Mouse (Mus musculus) heart, embryonic 16.5 days (tissue): ENCODE results near the gene Zdhhc18. TPM values are rescaled to one million over a fixed set of nuclear protein-coding genes. Genes with fewer than 3 reads are reported as not detected.

Experiments used
- ATAC-seq: fragments of 200-750 bp; cut with Nextera tagmentation; replicated peaks from 2 replicates; pipeline ENCODE4 v1.8.0; 2017; ENCODE audit warnings: moderate number of reproducible peaks; ENCODE audit not compliant: insufficient read depth, low FRiP score; ENCODE audit errors: extremely low read depth
- H3K27ac ChIP-seq: fragments of 300-500 bp; sonication (generic); 2 replicates; pipeline ENCODE4 v1.5.1; 2014; ENCODE audit warnings: mild to moderate bottlenecking, low read length, control low read depth, moderate library complexity
- H3K27me3 ChIP-seq: fragments of 300-500 bp; sonication (generic); 2 replicates; pipeline ENCODE4 v1.6.1; 2014; ENCODE audit warnings: low read length, mixed read lengths; ENCODE audit not compliant: control insufficient read depth, insufficient read depth
- H3K36me3 ChIP-seq: fragments of 300-500 bp; sonication (generic); 2 replicates; pipeline ENCODE4 v1.6.1; 2014; ENCODE audit not compliant: control insufficient read depth, insufficient read depth
- H3K4me1 ChIP-seq: fragments of 300-500 bp; sonication (generic); 2 replicates; pipeline ENCODE4 v1.6.1; 2014; ENCODE audit warnings: low read length, mixed read lengths; ENCODE audit not compliant: control insufficient read depth, insufficient read depth
- H3K4me2 ChIP-seq: fragments of 300-500 bp; sonication (generic); 2 replicates; pipeline ENCODE4 v1.6.1; 2014; ENCODE audit warnings: low read depth, mild to moderate bottlenecking, control low read depth, low read length
- H3K4me3 ChIP-seq: fragments of 300-500 bp; sonication (generic); 2 replicates; pipeline ENCODE4 v1.5.1; 2014; ENCODE audit warnings: mild to moderate bottlenecking, control low read depth, low read length
- H3K9ac ChIP-seq: fragments of 300-500 bp; sonication (generic); 2 replicates; pipeline ENCODE4 v1.6.1; 2014; ENCODE audit warnings: low read length, control low read depth
- H3K9me3 ChIP-seq: fragments of 300-500 bp; sonication (generic); replicated peaks from 2 replicates; pipeline ENCODE4 v1.6.1; 2016; ENCODE audit warnings: low read length; ENCODE audit not compliant: control insufficient read depth
- WGBS: fragments of 180-500 bp; shearing (Covaris S2); extraction: QIAGEN DNeasy Blood & Tissue Kit; methylation state at CpG from one replicate; pipeline ENCODE4 v1.1.7; 2014; 5-methylcytosine and 5-hydroxymethylcytosine counted together
- polyA plus RNA-seq: library from polyadenylated mRNA; unstranded; fragments of >200 nt; fragmentation: Nextera tagmentation; extraction: Ambion mirVana; gene quantifications from 2 replicates; pipeline ENCODE4 v1.2.1, GENCODE M21; 2015

Gene Zdhhc18
- polyA plus RNA-seq, 1 experiment from 2014 or later, result 2.2 TPM

GRCm38 (mm10) chr4:133617936-133618335 lies 32.0 kb downstream of the Zdhhc18 start:
- H3K9me3 ChIP-seq, result no peaks in the 10 kb centered on the region
- WGBS, result 77% methylated on average over 11 of the region's 11 CpGs
- H3K27me3 ChIP-seq, result no peaks in the 10 kb centered on the region
- H3K36me3 ChIP-seq, result 0 out of 2 replicates have a peak, but pooled peaks cover 5% of the 10 kb centered on the region
- H3K9ac ChIP-seq, result no peak overlapping the region
- H3K4me3 ChIP-seq, result no peak overlapping the region
- peaks cover 16% of the 10 kb centered on the region for H3K4me1 ChIP-seq
- no peak overlapping the region for H3K27ac ChIP-seq
- no peak for ATAC-seq
- no peak overlapping the region for H3K4me2 ChIP-seq

DNA sequence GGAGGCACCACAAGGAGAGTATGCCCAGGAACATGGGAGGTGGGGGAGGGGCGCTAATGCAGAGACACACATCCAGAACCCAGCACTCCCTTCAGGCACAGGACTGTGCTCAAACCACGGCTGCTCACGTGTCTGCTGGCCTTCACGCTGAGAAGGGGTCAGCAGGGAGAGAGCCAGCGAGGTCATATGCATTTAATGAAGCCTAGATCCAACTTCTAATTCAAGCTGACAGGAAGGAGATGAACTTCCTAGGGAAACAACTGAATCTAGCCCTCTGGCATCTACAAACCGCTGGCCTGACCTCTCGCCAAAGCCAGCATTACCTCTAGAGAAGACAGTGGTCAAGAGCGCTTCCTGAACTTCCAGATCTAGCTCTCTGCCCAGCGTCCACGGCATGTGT lies 34.5 kb downstream of the Zdhhc18 start:
- no peak overlapping the region for H3K27ac ChIP-seq
- no peak overlapping the region for H3K4me3 ChIP-seq
- H3K9ac ChIP-seq, result no peak overlapping the region
- peaks cover 8% of the 10 kb centered on the region for H3K4me1 ChIP-seq
- WGBS, result 69% methylated on average over 10 of the region's 10 CpGs
- ATAC-seq, result no peak
- H3K27me3 ChIP-seq, result no peaks in the 10 kb centered on the region
- no peak overlapping the region for H3K4me2 ChIP-seq
- peaks cover 17% of the 10 kb centered on the region for H3K36me3 ChIP-seq
- peaks cover 4% of the 10 kb centered on the region for H3K9me3 ChIP-seq

DNA sequence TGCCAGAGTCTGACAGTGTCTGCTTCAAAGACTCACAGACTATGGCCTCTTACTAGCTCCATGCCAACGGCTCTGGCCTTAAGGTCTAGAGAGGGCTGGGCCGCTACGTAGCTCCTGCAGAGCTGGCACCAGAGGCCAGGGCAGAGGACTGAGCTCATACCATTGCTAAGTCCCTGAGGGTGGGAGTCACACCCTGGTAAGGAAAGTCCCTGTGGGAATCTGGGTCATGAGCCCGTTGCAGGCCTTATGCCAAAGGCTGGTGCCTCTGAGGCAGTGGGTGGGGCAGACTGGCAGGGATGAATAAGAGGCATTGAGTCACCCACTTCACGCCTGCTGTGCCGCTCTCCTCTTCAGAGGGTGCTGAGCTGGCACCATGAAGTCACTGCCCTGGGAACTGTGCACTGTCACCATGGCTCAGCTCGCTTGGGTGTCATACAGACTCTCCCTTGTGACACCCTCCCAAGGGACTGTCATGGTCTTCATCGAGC lies 35.6 kb downstream of the Zdhhc18 start:
- Histone ChIP-seq H3K4me3 (no peak overlapping the region), H3K36me3 (peaks cover 17% of the 10 kb centered on the region), H3K9me3 (peaks cover 4% of the 10 kb centered on the region), H3K27ac (no peak overlapping the region), H3K4me2 (no peak overlapping the region), H3K4me1 (no peaks in the 10 kb centered on the region), H3K27me3 (no peaks in the 10 kb centered on the region), H3K9ac (no peak overlapping the region)
- WGBS, result 81% methylated on average over 8 of the region's 8 CpGs
- ATAC-seq, result no peak; the same call in 1 of the 2 replicates

GRCm38 (mm10) chr4:133613867-133614266 lies 36.1 kb downstream of the Zdhhc18 start:
- WGBS, result 89% methylated on average over 4 of the region's 4 CpGs
- H3K36me3 ChIP-seq, result peaks cover 17% of the 10 kb centered on the region
- no peak overlapping the region for H3K4me2 ChIP-seq
- H3K9ac ChIP-seq, result no peak overlapping the region
- no peaks in the 10 kb centered on the region for H3K27me3 ChIP-seq
- ATAC-seq, result no peak
- H3K4me3 ChIP-seq, result no peak overlapping the region
- H3K4me1 ChIP-seq, result no peaks in the 10 kb centered on the region
- H3K27ac ChIP-seq, result no peak overlapping the region
- H3K9me3 ChIP-seq, result peaks cover 4% of the 10 kb centered on the region

DNA sequence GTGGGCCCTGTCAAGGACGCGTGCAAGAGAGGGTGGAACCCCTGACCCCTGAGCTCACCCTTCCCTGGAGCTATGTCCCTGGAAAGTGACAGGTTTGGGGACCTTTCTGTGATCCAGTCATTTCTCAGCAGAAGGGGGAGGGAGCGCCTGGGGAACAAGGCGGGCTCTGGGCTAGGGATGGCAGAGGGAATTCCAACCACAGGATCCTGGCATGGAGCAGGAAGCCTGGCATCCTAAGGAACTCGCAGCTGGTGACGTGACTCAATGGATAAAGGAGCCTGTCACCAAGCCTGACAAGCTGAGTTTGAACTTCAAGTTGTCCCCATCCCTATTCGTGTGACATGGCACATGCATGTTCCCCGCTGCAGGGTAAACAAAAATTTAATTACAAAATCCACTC lies 36.9 kb downstream of the Zdhhc18 start:
- no peak overlapping the region for H3K4me3 ChIP-seq

DNA sequence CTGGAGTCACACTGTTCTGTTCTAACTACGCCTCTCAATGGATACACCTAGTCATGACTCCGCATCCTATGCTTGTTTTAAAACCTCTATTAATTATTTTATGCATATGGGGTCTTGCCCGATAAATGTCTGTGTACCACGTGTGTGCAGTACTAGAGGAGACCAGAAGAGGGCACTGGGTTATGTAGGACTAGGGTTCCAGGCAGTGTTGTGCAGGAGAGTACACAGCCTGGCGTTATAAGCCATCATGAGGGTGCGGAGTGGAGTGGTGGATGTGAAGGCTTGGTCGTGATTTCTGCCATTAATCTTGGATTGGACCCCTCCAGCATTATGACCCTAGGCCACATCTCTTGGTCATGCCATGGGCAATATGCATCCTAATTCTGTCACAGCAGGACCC lies 37.5 kb downstream of the Zdhhc18 start:
- peaks cover 4% of the 10 kb centered on the region for H3K9me3 ChIP-seq
- H3K27ac ChIP-seq, result no peak overlapping the region
- WGBS, result 95% methylated on average over 7 of the region's 7 CpGs
- H3K9ac ChIP-seq, result no peak overlapping the region
- H3K27me3 ChIP-seq, result no peaks in the 10 kb centered on the region
- H3K36me3 ChIP-seq, result peaks cover 21% of the 10 kb centered on the region
- no peak overlapping the region for H3K4me3 ChIP-seq
- ATAC-seq, result no peak
- no peak overlapping the region for H3K4me2 ChIP-seq
- no peaks in the 10 kb centered on the region for H3K4me1 ChIP-seq

More for the DNA sequence above, 36.9 kb downstream of the Zdhhc18 start:
- H3K36me3 ChIP-seq, result peaks cover 21% of the 10 kb centered on the region
- H3K9me3 ChIP-seq, result peaks cover 4% of the 10 kb centered on the region
- H3K27ac ChIP-seq, result no peak overlapping the region
- no peak overlapping the region for H3K9ac ChIP-seq
- no peaks in the 10 kb centered on the region for H3K4me1 ChIP-seq
- H3K4me2 ChIP-seq, result no peak overlapping the region
- H3K27me3 ChIP-seq, result no peaks in the 10 kb centered on the region
- 95% methylated on average over 8 of the region's 8 CpGs for WGBS
- ATAC-seq, result no peak

DNA sequence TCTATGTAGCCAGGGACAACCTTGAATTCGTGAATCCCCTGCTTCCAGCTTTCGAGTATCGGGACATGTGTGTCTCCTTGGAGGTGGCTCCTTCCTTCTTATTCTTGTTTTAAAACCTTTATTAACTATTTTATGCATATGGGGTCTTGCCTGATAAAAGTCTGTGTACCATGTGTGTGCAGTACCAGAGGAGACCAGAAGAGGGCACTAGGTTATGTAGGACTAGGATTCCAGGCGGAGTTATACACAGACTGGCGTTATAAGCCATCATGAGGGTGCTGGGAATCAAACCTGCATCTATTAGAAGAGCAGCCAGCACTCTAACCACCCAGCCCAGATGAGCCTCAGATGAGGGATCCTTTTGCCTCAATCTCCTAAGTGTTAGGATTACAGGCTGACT lies 38.1 kb downstream of the Zdhhc18 start:
- 96% methylated on average over 5 of the region's 5 CpGs for WGBS
- Histone ChIP-seq H3K4me3 (no peak overlapping the region), H3K9ac (no peak overlapping the region), H3K27ac (no peak overlapping the region), H3K9me3 (peaks cover 4% of the 10 kb centered on the region), H3K27me3 (no peaks in the 10 kb centered on the region), H3K4me2 (no peak overlapping the region), H3K36me3 (peaks cover 22% of the 10 kb centered on the region), H3K4me1 (no peaks in the 10 kb centered on the region)
- ATAC-seq, result no peak

DNA sequence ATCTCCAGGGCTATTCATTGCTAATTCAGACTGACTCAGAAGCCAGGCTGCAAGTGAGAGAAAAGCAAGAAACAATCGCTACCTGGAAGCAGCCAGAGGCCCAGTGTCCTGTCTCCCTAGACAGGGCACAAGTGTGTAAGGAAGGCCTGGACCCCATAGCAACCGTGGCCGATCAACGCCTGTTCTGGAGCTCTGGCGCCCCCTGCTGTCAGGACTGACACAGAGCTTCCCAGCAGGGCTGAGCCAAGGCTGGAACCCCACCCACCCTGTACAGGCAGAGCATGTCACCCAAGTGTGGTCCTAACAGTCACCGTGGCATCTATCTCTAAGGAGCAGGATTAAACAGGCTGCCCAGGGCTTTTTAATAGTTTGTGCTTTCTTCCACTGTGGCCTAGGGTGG lies 40.2 kb downstream of the Zdhhc18 start:
- peak; percentile 64 for ATAC-seq
- H3K36me3 ChIP-seq, result peaks cover 23% of the 10 kb centered on the region
- 22% methylated on average over 6 of the region's 6 CpGs for WGBS

DNA sequence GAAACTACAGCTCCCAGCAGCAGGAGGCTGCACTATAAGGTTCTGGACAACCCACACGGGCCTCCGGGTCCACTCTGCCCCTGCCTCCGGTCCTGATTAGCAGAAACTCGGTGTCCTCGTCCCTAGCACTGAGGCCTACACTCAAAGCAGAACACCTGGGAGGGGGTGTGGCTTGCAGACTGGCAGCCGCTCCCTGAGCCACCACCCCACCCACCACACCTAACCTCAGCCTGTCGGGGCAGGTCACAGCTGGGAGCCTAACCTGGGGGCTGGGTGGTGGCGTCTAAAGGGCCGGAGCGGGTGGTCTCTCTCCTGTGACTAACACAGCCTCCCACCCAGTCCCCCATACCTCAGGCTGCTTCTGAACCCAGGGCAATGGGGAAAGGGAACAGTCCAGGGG lies 42.7 kb downstream of the Zdhhc18 start:
- Histone ChIP-seq H3K4me1 (no peaks in the 10 kb centered on the region), H3K4me3 (no peak overlapping the region), H3K9ac (no peak overlapping the region), H3K9me3 (peaks cover 4% of the 10 kb centered on the region), H3K4me2 (no peak overlapping the region), H3K27ac (no peak overlapping the region), H3K27me3 (peaks cover 8% of the 10 kb centered on the region), H3K36me3 (peaks cover 15% of the 10 kb centered on the region)
- WGBS, result 75% methylated on average over 10 of the region's 10 CpGs
- no peak for ATAC-seq

More for the DNA sequence above, 40.2 kb downstream of the Zdhhc18 start:
- H3K27ac ChIP-seq, result no peak overlapping the region
- H3K4me1 ChIP-seq, result no peaks in the 10 kb centered on the region
- no peak overlapping the region for H3K4me3 ChIP-seq
- H3K9me3 ChIP-seq, result peaks cover 4% of the 10 kb centered on the region
- no peaks in the 10 kb centered on the region for H3K27me3 ChIP-seq
- no peak overlapping the region for H3K9ac ChIP-seq
- H3K4me2 ChIP-seq, result no peak overlapping the region
